Mouse (Mus musculus): ENCODE measurements at regions not wholly inside any gene's neighbourhood (a gene's known extent, or its start where the extent isn't known, plus 50 kb on each side); places are given as distances from the start of the nearest gene placed in this dataset.

GRCm38 (mm10) chr1:150043061-150043460 lies 56.8 kb upstream of the Ptgs2 start:
- DNase-seq (ENCODE audit: low read depth, low spot score) = peak; percentile 0

- no peak for DNase-seq (ENCODE audit: low read depth, low spot score)
Observed at GRCm38 (mm10) chr1:150041591-150041990, 58.2 kb upstream of the Ptgs2 start.

GRCm38 (mm10) chr1:150033729-150034128 lies 66.1 kb upstream of the Ptgs2 start:
- no peak for DNase-seq (ENCODE audit: low read depth, low spot score)

- no peak for DNase-seq (ENCODE audit: low read depth, low spot score)
Observed at GRCm38 (mm10) chr1:150031743-150032142, 68.1 kb upstream of the Ptgs2 start.

GRCm38 (mm10) chr1:150027265-150027664 lies 66.2 kb upstream of the Pla2g4a start:
- no peak for DNase-seq (ENCODE audit: low read depth, low spot score)

- no peak for DNase-seq (ENCODE audit: low read depth, low spot score)
Observed at GRCm38 (mm10) chr1:150026188-150026587, 65.1 kb upstream of the Pla2g4a start.

- DNase-seq (ENCODE audit: low read depth, low spot score) = no peak
Observed at GRCm38 (mm10) chr1:150015201-150015600, 54.1 kb upstream of the Pla2g4a start.

GRCm38 (mm10) chr1:150012447-150012846 lies 51.4 kb upstream of the Pla2g4a start:
- no peak for DNase-seq (ENCODE audit: low read depth, low spot score)

All from forelimb bud, embryonic 11.5 days (tissue).